Mouse (Mus musculus) urinary bladder, postnatal 36 days (tissue): Measurements from ENCODE around the gene Btbd35f2.
"Not testable (repeated sequence)": the region's sequence is repeated elsewhere in the genome, so short reads cannot be mapped to it uniquely, and the experiment has no call there.

Experiments used
- DNase-seq, 2 experiments: peaks; one replicate each; pipeline ENCODE4 v3.0.0; 2022; ENCODE audit warnings: low spot score in 2 of 2, mixed read lengths in 1 of 2

The Btbd35f2 gene

GRCm38 (mm10) chrX:32278094-32278493 is at the start of gene Btbd35f2:
Btbd35f2 (plus strand) TSS chrX:32278394.
- DNase-seq: not testable (repeated sequence)
